Mouse (Mus musculus): ENCODE data around the gene Aldh2. TPM values are rescaled to one million over a fixed set of nuclear protein-coding genes. Genes with fewer than 3 reads are reported as not detected.
A peak's percentile ranks its signal among the peaks of the same experiment; 100 is the strongest.
"Not testable (repeated sequence)": the region's sequence is repeated elsewhere in the genome, so short reads cannot be mapped to it uniquely, and the experiment has no call there.

Aldh2 gene
- total RNA-seq (2021) = 100 to 1,000 TPM; 111 to 121 TPM

GRCm38 (mm10) chr5:121593451-121594401, at the start of gene Aldh2:
Gene Aldh2 (minus strand): TSS chr5:121593824.
- peak; percentile 69 to 73 for DNase-seq

- no peak for DNase-seq
These were observed 46.0 kb upstream of the Aldh2 start for GRCm38 (mm10) chr5:121639601-121640000.

- no peak for DNase-seq
These were observed 43.7 kb upstream of the Aldh2 start for GRCm38 (mm10) chr5:121637296-121637695.

GRCm38 (mm10) chr5:121634668-121635067, 41.0 kb upstream of the Aldh2 start:
- DNase-seq = no peak

GRCm38 (mm10) chr5:121632804-121633203, 39.2 kb upstream of the Aldh2 start:
- DNase-seq = no peak

GRCm38 (mm10) chr5:121631106-121631647, 37.6 kb upstream of the Aldh2 start:
- DNase-seq = not testable (repeated sequence)

- peak; percentile 61 to 62 for DNase-seq
These were observed 34.2 kb upstream of the Aldh2 start for GRCm38 (mm10) chr5:121627871-121628270.

- no peak for DNase-seq
These were observed 29.6 kb upstream of the Aldh2 start for GRCm38 (mm10) chr5:121623241-121623640.

- no peak for DNase-seq
These were observed 27.5 kb upstream of the Aldh2 start for GRCm38 (mm10) chr5:121621102-121621501.

GRCm38 (mm10) chr5:121618592-121619513, 25.2 kb upstream of the Aldh2 start, which contains the start of gene Acad12:
Gene Acad12 (minus strand): TSS chr5:121618938.
- peak; percentile 68 to 72 for DNase-seq

GRCm38 (mm10) chr5:121614921-121615320, 21.3 kb upstream of the Aldh2 start:
- not testable (repeated sequence) for DNase-seq

GRCm38 (mm10) chr5:121612036-121612435, 18.4 kb upstream of the Aldh2 start:
- DNase-seq = no peak

GRCm38 (mm10) chr5:121609556-121610135, 16.0 kb upstream of the Aldh2 start:
- not testable (repeated sequence) for DNase-seq

- peak; percentile 63 to 68 for DNase-seq
These were observed 12.5 kb upstream of the Aldh2 start for GRCm38 (mm10) chr5:121606151-121606550.

GRCm38 (mm10) chr5:121603815-121604214, 10.2 kb upstream of the Aldh2 start:
- not testable (repeated sequence) for DNase-seq

- peak; percentile 80 to 83 for DNase-seq
These were observed 8.1 kb upstream of the Aldh2 start for GRCm38 (mm10) chr5:121601547-121602299.

- no peak for DNase-seq
These were observed 5.4 kb upstream of the Aldh2 start for GRCm38 (mm10) chr5:121598871-121599610.

- DNase-seq = no peak
These were observed 4.4 kb upstream of the Aldh2 start for GRCm38 (mm10) chr5:121597991-121598537.

- DNase-seq = no peak
These were observed 3.7 kb upstream of the Aldh2 start for GRCm38 (mm10) chr5:121597332-121597731.

GRCm38 (mm10) chr5:121596226-121596625, 2.6 kb upstream of the Aldh2 start:
- no peak for DNase-seq
